Mouse (Mus musculus) kidney, postnatal 14 days (tissue): ENCODE measurements around the gene Itm2b.

ENCODE experiments used
- DNase-seq: peaks from one replicate; pipeline ENCODE4 v3.0.0; 2022; ENCODE audit warnings: mixed read lengths

Gene Itm2b

DNA sequence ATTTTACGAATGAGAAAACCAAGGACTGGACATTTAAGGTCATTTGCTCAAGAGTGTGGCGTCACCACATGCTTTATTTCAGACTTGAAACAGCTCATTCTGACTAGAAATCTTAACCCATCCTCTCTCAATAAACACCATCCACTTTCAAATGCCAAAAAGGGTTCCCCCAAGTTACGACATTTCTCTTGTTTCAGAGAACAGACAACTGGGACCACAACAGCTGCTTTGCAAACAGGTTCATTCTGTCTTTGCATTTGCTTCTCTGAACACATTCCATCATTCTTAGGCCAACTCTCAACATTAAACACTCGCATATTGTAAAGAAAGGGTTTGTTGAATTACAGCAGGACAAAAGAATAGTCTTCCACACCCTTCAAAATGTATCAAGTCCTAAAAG, 71.2 kb downstream of the Itm2b start:
- no peak for DNase-seq

GRCm38 (mm10) chr14:73313396-73313795, 71.7 kb downstream of the Itm2b start:
- DNase-seq: no peak

- no peak for DNase-seq
Observed at GRCm38 (mm10) chr14:73312909-73313308, 72.2 kb downstream of the Itm2b start.
